Mouse (Mus musculus) bone marrow, adult 2 months (tissue): ENCODE results near the gene Trap1a. TPM values are rescaled to one million over a fixed set of nuclear protein-coding genes. Genes with fewer than 3 reads are reported as not detected.

Experiments used
- H3K27ac ChIP-seq: fragments of 200-500 bp; 2 replicates; pipeline ENCODE4 v1.5.1; 2012; ENCODE audit warnings: low read depth, mild to moderate bottlenecking, control low read depth, inconsistent platforms, low read length; ENCODE audit not compliant: control insufficient read depth, poor library complexity, insufficient read depth
- H3K4me1 ChIP-seq: fragments of 200-500 bp; 2 replicates; pipeline ENCODE4 v1.6.1; 2011; ENCODE audit warnings: low read length; ENCODE audit not compliant: control insufficient read depth, insufficient read depth
- H3K4me3 ChIP-seq: fragments of 200-500 bp; replicated peaks from 2 replicates; pipeline ENCODE3; 2011; ENCODE audit warnings: mild to moderate bottlenecking, low read depth, low read length, control low read depth; ENCODE audit not compliant: control insufficient read depth
- CTCF ChIP-seq: fragments of 200-500 bp; IDR thresholded peaks from 2 replicates; pipeline ENCODE4 v1.5.1; 2011; ENCODE audit warnings: low read length, control low read depth; ENCODE audit not compliant: control insufficient read depth, insufficient read depth
- POLR2A ChIP-seq: fragments of 200-500 bp; IDR thresholded peaks from 2 replicates; pipeline ENCODE4 v1.6.1; 2011; ENCODE audit warnings: low read depth, mild to moderate bottlenecking, control low read depth, low read length, borderline replicate concordance; ENCODE audit not compliant: control insufficient read depth
- WGBS: fragments of 180-500 bp; shearing (Covaris S2); methylation state at CpG from one replicate; pipeline ENCODE4 v1.1.7; 2018; 5-methylcytosine and 5-hydroxymethylcytosine counted together
- polyA plus RNA-seq: library from polyadenylated mRNA; stranded (reverse); fragments of >200 nt; gene quantifications from 2 replicates; pipeline ENCODE4 v1.2.4, GENCODE M21; 2011; ENCODE audit warnings: low replicate concordance; ENCODE audit not compliant: missing spikeins, insufficient read depth, insufficient read length

Trap1a gene
- polyA plus RNA-seq, 1 experiment, result 22.9 TPM

- Histone ChIP-seq H3K4me3 (no peak overlapping the region), H3K27ac (no peak overlapping the region), H3K4me1 (no peaks in the 10 kb centered on the region)
- 48% methylated on average over 2 of the region's 2 CpGs for whole genome bisulfite sequencing
- no peak for TF ChIP-seq CTCF
- no peak for TF ChIP-seq POLR2A
Measured at GRCm38 (mm10) chrX:139341185-139341584, 7.7 kb downstream of the Trap1a start.

DNA sequence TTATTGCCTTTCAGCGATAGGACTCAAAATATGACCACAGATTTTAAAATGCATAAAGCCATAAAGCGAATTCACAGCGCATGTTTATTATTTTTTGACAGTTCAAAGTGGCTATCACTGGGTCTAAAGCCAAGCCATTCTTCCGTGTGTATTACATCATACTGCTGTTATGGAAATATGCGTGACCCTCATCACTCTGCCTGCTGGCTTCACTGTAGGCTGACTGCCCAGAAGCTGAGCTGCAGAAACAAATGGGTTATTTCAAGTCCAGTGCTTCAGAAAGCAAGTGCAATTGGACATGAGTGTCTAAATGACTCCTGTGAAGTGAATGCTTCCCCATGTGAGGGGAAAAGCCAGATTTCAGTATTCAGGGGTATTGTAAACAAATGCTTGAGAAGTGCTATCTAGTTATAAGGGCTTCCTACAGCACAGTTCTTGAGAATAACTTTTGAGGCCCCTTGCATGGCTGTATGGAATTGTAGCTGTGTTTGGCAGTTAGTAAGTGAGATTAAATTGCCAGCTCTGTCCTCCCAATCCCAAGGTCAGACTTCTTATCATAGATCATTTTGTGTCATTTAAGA is 18.8 kb downstream of the Trap1a start:
- H3K27ac ChIP-seq, result no peak overlapping the region
- no peaks in the 10 kb centered on the region for H3K4me1 ChIP-seq
- 89% methylated on average over 5 of the region's 5 CpGs for WGBS
- no peak overlapping the region for H3K4me3 ChIP-seq
- TF ChIP-seq POLR2A (no peak), CTCF (no peak)

DNA sequence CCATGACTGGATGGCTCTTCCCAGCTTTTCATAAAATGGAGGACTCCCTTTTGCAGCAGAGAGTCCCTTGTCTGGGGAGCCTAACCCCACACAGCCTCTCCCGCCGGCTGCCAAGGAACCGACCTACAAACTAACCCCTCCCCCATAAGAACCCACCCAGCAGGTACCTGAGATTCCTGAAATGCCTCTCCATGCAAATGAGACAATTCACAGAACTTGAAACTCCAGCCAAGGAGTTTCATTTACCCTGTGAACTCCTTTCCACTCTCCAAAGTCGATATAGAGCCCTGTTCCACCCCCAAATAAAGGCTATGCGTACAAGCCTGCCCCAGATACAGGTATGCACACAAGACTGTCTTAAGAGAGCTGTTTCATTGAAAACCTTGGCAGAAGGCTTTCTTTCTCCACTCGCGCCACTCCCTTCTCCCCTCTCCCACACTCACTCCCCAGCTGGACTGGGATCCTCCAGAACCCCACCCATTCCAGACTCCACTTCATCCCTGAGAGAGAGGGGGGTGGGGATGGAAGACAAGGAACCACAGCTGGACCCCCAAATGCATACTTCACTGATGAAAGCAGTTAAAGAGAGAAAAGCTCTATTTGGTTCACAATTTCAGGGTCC is 24.3 kb downstream of the Trap1a start:
- 62% methylated on average over 7 of the region's 7 CpGs for WGBS
- H3K4me1 ChIP-seq, result no peaks in the 10 kb centered on the region
- TF ChIP-seq CTCF (no peak), POLR2A (no peak)
- no peak overlapping the region for H3K27ac ChIP-seq
- no peak overlapping the region for H3K4me3 ChIP-seq

DNA sequence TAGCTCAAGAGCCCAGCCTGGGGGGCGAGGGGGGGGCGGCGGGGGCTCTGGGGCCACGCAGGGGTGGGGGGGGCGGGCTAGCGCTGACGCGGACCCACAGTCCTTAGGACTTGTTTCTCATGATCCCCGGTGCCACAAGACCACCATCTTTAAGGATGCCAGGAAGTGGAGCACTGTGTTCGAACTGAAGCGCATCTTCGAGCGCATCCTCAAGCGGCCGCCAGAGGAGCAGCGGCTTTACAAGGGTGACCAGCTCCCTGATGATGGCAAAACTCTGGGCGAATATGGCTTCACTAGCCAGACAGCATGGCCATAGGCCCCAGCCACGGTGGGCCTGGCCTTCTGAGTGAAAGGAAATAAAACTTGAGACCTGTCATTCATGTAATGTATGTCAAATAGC is 24.9 kb downstream of the Trap1a start:
- Histone ChIP-seq H3K27ac (no peak overlapping the region), H3K4me1 (no peaks in the 10 kb centered on the region), H3K4me3 (no peak overlapping the region)
- TF ChIP-seq CTCF, result no peak
- TF ChIP-seq POLR2A, result no peak
- WGBS, result 75% methylated on average over 18 of the region's 18 CpGs

DNA sequence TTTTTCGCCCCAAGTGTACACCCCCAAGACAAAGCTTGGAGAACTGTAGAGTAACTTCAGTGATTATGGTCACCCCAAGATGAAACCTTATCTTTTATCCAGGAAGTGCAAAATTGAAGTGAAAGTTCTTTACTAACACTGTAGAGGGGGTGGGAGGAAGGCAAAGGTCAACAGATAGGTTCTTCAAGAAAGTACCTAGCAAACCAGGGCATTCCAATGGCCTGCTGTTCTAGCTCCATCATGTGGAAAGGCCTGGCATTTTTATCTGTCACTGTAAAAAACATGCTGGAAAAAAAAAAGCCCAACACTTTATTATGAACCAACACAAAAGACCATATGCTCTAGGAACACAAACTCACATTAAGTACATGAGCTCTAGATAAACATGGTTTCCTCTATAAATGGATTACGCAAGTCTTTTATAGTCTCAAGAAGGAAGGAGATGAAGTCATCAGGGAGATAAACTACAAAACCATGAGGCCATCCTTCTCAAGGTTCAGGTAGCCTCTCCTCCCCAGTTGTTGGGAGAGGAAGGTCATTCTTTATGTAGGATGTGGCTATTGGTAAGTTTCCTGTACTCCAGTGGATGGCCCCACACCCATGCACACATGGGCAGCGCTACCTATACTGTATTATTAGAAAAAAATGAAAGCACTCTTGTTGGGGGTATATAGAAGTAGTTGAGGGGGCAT is 33.5 kb downstream of the Trap1a start:
- WGBS, result 79% methylated on average over 3 of the region's 3 CpGs
- Histone ChIP-seq H3K27ac (no peak overlapping the region), H3K4me1 (no peaks in the 10 kb centered on the region), H3K4me3 (no peak overlapping the region)
- no peak for TF ChIP-seq POLR2A
- no peak for TF ChIP-seq CTCF

DNA sequence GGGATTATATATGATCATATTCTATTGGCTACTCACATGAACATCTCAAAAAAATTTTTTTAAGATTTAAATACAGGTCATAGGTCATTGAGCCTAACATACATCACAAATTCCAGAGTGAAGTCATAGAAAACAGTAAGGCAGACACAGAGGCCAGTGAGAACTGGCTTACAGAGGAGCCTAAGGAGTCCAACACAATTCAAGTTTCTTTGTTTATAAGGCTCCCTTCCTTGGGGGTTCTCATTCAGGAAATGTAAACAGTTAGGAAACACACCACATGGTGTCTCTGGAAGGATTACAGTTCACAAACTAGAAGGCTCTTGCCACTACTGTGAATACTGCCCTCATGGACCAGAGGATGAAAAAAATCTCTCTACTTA is 34.0 kb downstream of the Trap1a start:
- no peak for TF ChIP-seq CTCF
- no peak for TF ChIP-seq POLR2A
- H3K4me3 ChIP-seq, result no peak overlapping the region
- no peaks in the 10 kb centered on the region for H3K4me1 ChIP-seq
- H3K27ac ChIP-seq, result no peak overlapping the region

DNA sequence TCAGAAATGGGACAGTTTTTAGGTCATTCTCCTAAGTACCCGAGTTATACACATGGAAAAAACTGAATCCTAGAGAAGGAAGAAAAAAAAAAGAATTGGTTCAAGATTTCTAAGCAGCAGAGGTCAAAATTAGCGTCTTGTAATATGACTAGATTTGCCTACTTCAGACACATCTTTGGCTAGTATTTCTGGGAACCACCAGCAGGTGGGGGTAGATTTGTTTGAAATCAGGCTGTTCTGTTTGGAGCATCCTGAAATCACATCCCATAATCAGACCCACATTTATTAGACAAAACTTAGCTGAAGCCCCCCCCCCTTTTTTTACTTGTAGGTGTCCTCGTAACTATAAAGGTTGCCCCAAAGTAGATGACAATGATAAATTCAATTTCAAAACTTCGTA is 35.6 kb downstream of the Trap1a start:
- Histone ChIP-seq H3K4me3 (no peak overlapping the region), H3K4me1 (no peaks in the 10 kb centered on the region), H3K27ac (no peak overlapping the region)
- 48% methylated on average over 4 of the region's 4 CpGs for WGBS
- TF ChIP-seq POLR2A (no peak), CTCF (no peak)

GRCm38 (mm10) chrX:139372665-139373064 is 39.2 kb downstream of the Trap1a start:
- TF ChIP-seq CTCF, result no peak
- no peak for TF ChIP-seq POLR2A
- no peak overlapping the region for H3K27ac ChIP-seq
- no peaks in the 10 kb centered on the region for H3K4me1 ChIP-seq
- no peak overlapping the region for H3K4me3 ChIP-seq

Other genes starting within 250 kb of the Trap1a start
- gene Serpina7, start 248.4 kb upstream of the Trap1a start, polyA plus RNA-seq, result not detected in 2 replicates
- not detected in 2 replicates for gene 4930513O06Rik, start 247.4 kb upstream of the Trap1a start, polyA plus RNA-seq
- gene 4933428M09Rik, start 154.5 kb upstream of the Trap1a start, polyA plus RNA-seq, result not detected in 2 replicates
- gene Mum1l1, start 123.6 kb upstream of the Trap1a start, polyA plus RNA-seq, result 0.23 and 1.7 TPM in 2 replicates
- 1.6 TPM in 1 of 2 replicates, not detected in the other for gene D330045A20Rik, start 146.7 kb downstream of the Trap1a start, polyA plus RNA-seq
- 0.47 and 2.5 TPM in 2 replicates for gene Rnf128, start 229.6 kb downstream of the Trap1a start, polyA plus RNA-seq